Mouse (Mus musculus): ENCODE data around the gene Mcm10. TPM values are rescaled to one million over a fixed set of nuclear protein-coding genes. Genes with fewer than 3 reads are reported as not detected.

Mcm10 gene
- polyA plus RNA-seq, 1 experiment from 2014 or later = 37.8 TPM

DNA sequence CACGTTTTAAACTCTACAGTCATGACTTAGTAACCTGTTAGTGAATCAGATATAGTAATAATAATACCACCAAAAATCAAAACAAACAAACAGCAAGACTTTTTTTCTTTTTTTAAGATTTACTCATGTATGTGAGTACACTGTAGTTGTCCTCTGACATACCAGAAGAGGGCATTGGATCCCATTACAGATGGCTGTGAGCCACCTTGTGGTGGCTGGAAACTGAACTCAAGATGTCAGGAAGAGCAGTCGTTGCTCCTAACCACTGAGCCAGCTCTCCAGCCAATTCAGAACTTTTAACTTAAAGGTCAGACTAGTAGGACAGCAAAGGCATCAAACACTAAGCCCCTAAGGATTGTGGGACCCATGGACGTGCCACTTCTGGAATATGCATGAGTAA is 13.7 kb downstream of the Mcm10 start:
- Histone ChIP-seq H3K36me3 (peaks cover 73% of the 10 kb centered on the region), H3K4me2 (no peak overlapping the region), H3K9ac (no peak overlapping the region), H3K4me1 (no peaks in the 10 kb centered on the region), H3K27ac (no peak overlapping the region), H3K27me3 (no peaks in the 10 kb centered on the region), H3K9me3 (no peaks in the 10 kb centered on the region), H3K4me3 (no peak overlapping the region)
- 79% methylated on average over 3 of the region's 3 CpGs for WGBS
- ATAC-seq (ENCODE audit: borderline replicate concordance, extremely low read depth, low FRiP score, low TSS enrichment) = no peak

DNA sequence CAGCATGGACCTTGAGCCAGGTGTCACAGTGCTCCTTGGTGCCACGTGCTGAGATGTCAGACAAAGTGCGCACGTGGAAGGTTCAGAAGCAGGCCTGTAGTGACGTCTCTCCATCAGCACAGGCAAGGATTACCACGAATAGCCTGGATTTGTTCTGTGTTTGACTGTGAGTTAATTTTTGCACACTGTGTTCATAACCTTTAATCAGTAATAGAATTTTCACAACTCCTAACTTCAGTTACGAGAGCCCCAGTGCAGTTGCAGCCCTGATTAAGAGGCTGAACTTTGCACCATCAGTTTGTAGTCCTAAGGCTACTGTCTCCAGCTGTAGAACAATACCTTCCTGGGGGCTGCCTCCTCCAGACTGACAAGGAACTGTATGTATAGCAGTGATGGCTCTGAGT is 16.2 kb downstream of the Mcm10 start:
- Histone ChIP-seq H3K4me3 (no peak overlapping the region), H3K4me2 (no peak overlapping the region), H3K36me3 (peaks cover 76% of the 10 kb centered on the region), H3K9me3 (no peaks in the 10 kb centered on the region), H3K27me3 (no peaks in the 10 kb centered on the region), H3K4me1 (no peaks in the 10 kb centered on the region), H3K9ac (no peak overlapping the region), H3K27ac (no peak overlapping the region)
- no peak for ATAC-seq (ENCODE audit: borderline replicate concordance, extremely low read depth, low FRiP score, low TSS enrichment)
- WGBS = 90% methylated on average over 6 of the region's 6 CpGs

DNA sequence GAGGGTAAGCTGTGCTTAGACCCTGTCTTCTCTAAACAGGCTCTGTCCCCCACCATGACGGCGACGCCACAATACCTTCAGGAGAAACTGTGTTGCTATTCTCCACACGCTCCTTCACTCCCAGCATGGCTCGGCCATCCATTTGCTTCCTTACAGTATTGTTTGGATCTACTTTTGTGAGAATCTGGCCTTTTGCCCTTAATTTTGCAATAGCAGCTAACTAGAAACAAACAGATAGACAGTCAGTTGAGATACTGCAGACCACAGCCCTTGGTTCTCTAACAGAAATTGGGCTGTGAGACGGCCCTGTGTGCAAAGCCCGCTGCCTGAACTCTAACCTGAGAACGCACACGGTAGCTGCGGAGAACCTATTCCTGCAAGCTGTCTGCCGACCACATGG is 16.9 kb downstream of the Mcm10 start:
- Histone ChIP-seq H3K36me3 (peaks cover 78% of the 10 kb centered on the region), H3K4me2 (no peak overlapping the region), H3K4me1 (no peaks in the 10 kb centered on the region), H3K9ac (no peak overlapping the region), H3K27me3 (no peaks in the 10 kb centered on the region), H3K27ac (no peak overlapping the region), H3K9me3 (no peaks in the 10 kb centered on the region), H3K4me3 (no peak overlapping the region)
- ATAC-seq (ENCODE audit: borderline replicate concordance, extremely low read depth, low FRiP score, low TSS enrichment) = no peak; the same call in 1 of the 2 replicates
- WGBS = 80% methylated on average over 11 of the region's 11 CpGs

DNA sequence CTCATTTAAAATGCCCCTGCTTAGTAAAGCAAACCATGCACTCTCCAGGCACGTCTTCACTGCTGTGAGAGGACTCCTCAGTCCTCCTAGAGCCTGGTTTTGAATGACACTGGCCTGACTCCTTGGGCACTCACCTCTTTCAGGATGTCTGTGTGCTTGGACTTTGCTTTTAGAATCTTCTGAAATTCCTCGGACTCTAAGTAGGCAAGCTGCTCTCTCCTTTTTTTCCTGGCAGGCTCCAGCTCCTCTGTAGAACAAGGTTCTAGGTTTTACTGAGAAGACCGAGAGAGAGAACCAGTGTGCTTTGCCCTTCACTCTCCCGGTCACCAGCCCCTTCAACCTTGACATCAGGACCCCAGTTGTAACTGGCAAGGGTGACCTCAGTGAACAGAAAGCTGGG is 18.2 kb downstream of the Mcm10 start:
- H3K4me3 ChIP-seq = no peak overlapping the region
- no peak overlapping the region for H3K27ac ChIP-seq
- H3K36me3 ChIP-seq = peaks cover 69% of the 10 kb centered on the region
- H3K4me1 ChIP-seq = no peaks in the 10 kb centered on the region
- H3K9ac ChIP-seq = no peak overlapping the region
- H3K4me2 ChIP-seq = no peak overlapping the region
- H3K9me3 ChIP-seq = no peaks in the 10 kb centered on the region
- no peaks in the 10 kb centered on the region for H3K27me3 ChIP-seq
- no peak for ATAC-seq (ENCODE audit: borderline replicate concordance, extremely low read depth, low FRiP score, low TSS enrichment)
- WGBS = 88% methylated on average over 4 of the region's 4 CpGs

- Histone ChIP-seq H3K9me3 (no peaks in the 10 kb centered on the region), H3K27me3 (no peaks in the 10 kb centered on the region), H3K36me3 (peaks cover 62% of the 10 kb centered on the region), H3K4me2 (no peak overlapping the region), H3K9ac (no peak overlapping the region), H3K27ac (no peak overlapping the region), H3K4me1 (no peaks in the 10 kb centered on the region), H3K4me3 (no peak overlapping the region)
- WGBS = 89% methylated on average over 11 of the region's 11 CpGs
- ATAC-seq (ENCODE audit: borderline replicate concordance, extremely low read depth, low FRiP score, low TSS enrichment) = no peak
These were observed 19.0 kb downstream of the Mcm10 start for GRCm38 (mm10) chr2:4993584-4993983.

GRCm38 (mm10) chr2:4988826-4989424 is 23.7 kb downstream of the Mcm10 start:
- H3K4me1 ChIP-seq = 0 out of 2 replicates have a peak, but pooled peaks cover 5% of the 10 kb centered on the region
- no peak overlapping the region for H3K27ac ChIP-seq
- H3K9me3 ChIP-seq = no peaks in the 10 kb centered on the region
- H3K36me3 ChIP-seq = peaks cover 29% of the 10 kb centered on the region
- H3K9ac ChIP-seq = no peak overlapping the region
- H3K27me3 ChIP-seq = no peaks in the 10 kb centered on the region
- no peak overlapping the region for H3K4me2 ChIP-seq
- no peak overlapping the region for H3K4me3 ChIP-seq
- ATAC-seq (ENCODE audit: borderline replicate concordance, extremely low read depth, low FRiP score, low TSS enrichment) = no peak
- WGBS = 63% methylated on average over 11 of the region's 11 CpGs

GRCm38 (mm10) chr2:4987388-4988180 is 25.0 kb downstream of the Mcm10 start:
- no peaks in the 10 kb centered on the region for H3K27me3 ChIP-seq
- peak overlapping the region; percentile 82 for H3K27ac ChIP-seq
- H3K4me2 ChIP-seq = no peak overlapping the region
- H3K36me3 ChIP-seq = peaks cover 15% of the 10 kb centered on the region
- H3K4me3 ChIP-seq = no peak overlapping the region
- 57% methylated on average over 8 of the region's 8 CpGs for WGBS
- 0 out of 2 replicates have a peak, but pooled peaks cover 5% of the 10 kb centered on the region for H3K4me1 ChIP-seq
- H3K9me3 ChIP-seq = no peaks in the 10 kb centered on the region
- no peak overlapping the region for H3K9ac ChIP-seq
- ATAC-seq (ENCODE audit: borderline replicate concordance, extremely low read depth, low FRiP score, low TSS enrichment) = peak; percentile 59; the same call in 1 of the 2 replicates

DNA sequence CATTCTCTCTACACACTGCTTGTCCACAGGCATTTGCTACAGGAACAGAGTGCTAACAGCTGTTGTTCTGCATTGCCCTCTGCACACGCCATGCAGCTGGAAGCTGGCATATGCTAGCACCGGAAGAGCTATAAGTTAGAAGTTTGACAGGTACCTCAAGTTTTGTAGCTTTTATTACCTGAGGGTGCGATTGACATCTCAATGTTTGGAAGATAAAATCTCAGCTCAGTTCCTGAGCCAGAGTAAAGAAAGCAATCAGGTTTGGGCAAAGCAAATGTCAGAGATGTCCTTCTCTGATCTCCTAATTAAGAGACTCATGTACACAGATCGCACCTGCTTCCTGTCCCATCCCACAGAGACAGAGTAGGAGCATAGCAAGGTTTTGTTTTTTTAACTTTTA is 25.8 kb downstream of the Mcm10 start:
- 0 out of 2 replicates have a peak, but pooled peaks cover 5% of the 10 kb centered on the region for H3K4me1 ChIP-seq
- H3K4me3 ChIP-seq = no peak overlapping the region
- no peaks in the 10 kb centered on the region for H3K9me3 ChIP-seq
- peaks cover 12% of the 10 kb centered on the region; the same call in 1 of the 2 replicates for H3K36me3 ChIP-seq
- no peak overlapping the region for H3K4me2 ChIP-seq
- ATAC-seq (ENCODE audit: borderline replicate concordance, extremely low read depth, low FRiP score, low TSS enrichment) = no peak
- H3K9ac ChIP-seq = no peak overlapping the region
- 73% methylated on average over 4 of the region's 4 CpGs for WGBS
- peak overlapping the region; percentile 82 for H3K27ac ChIP-seq
- H3K27me3 ChIP-seq = no peaks in the 10 kb centered on the region

- H3K9ac ChIP-seq = no peak overlapping the region
- 74% methylated on average over 6 of the region's 6 CpGs for WGBS
- no peaks in the 10 kb centered on the region for H3K36me3 ChIP-seq
- no peak overlapping the region for H3K4me3 ChIP-seq
- no peak overlapping the region for H3K4me2 ChIP-seq
- H3K27ac ChIP-seq = no peak overlapping the region
- ATAC-seq (ENCODE audit: borderline replicate concordance, extremely low read depth, low FRiP score, low TSS enrichment) = no peak
- 0 out of 2 replicates have a peak, but pooled peaks cover 5% of the 10 kb centered on the region for H3K4me1 ChIP-seq
- H3K27me3 ChIP-seq = no peaks in the 10 kb centered on the region
- no peaks in the 10 kb centered on the region for H3K9me3 ChIP-seq
These were observed 27.6 kb downstream of the Mcm10 start for GRCm38 (mm10) chr2:4985000-4985399.

- Histone ChIP-seq H3K27me3 (no peaks in the 10 kb centered on the region), H3K36me3 (no peaks in the 10 kb centered on the region), H3K27ac (no peak overlapping the region), H3K4me1 (0 out of 2 replicates have a peak, but pooled peaks cover 5% of the 10 kb centered on the region), H3K4me3 (no peak overlapping the region), H3K9me3 (no peaks in the 10 kb centered on the region), H3K9ac (no peak overlapping the region), H3K4me2 (no peak overlapping the region)
- ATAC-seq (ENCODE audit: borderline replicate concordance, extremely low read depth, low FRiP score, low TSS enrichment) = no peak
- 17% methylated on average over 5 of the region's 5 CpGs for WGBS
These were observed 28.6 kb downstream of the Mcm10 start for GRCm38 (mm10) chr2:4983987-4984386.

- WGBS = 26% methylated on average over 8 of the region's 8 CpGs
These were observed 34.5 kb downstream of the Mcm10 start for GRCm38 (mm10) chr2:4978091-4978490.

DNA sequence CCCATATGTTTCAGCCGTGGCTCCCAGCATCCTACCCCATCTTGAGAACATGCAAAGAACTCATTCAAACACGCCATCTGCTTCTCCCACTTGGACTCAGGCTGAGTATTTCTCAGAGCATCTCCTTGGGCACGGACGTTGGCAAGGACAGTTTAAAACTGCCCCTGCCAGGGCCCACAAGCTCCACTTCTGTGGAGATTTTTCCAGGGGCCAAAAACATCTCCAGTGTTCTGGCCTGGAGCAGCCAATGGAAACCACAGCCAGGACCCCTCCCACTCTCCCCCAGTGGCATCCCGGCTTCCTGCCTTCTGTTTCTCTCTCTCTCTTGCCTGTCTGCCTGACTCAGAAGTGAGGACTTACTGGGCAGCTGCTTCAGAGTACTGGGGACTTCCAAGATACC is 36.8 kb downstream of the Mcm10 start, which contains the start of gene Ucma:
Gene Ucma (plus strand): TSS at position 316 of the 400 bp plus-strand sequence.
- no peak for ATAC-seq (ENCODE audit: borderline replicate concordance, extremely low read depth, low FRiP score, low TSS enrichment)
- Histone ChIP-seq H3K4me3 (no peak within 1 kb of the TSS), H3K27me3 (no peaks in the 10 kb centered on the region), H3K4me1 (no peaks in the 10 kb centered on the region), H3K36me3 (no peaks in the 10 kb centered on the region), H3K9ac (no peak within 1 kb of the TSS), H3K4me2 (no peak within 1 kb of the TSS), H3K27ac (no peak within 1 kb of the TSS), H3K9me3 (no peaks in the 10 kb centered on the region)
- 63% methylated on average over 5 of the region's 5 CpGs for WGBS

More at GRCm38 (mm10) chr2:4978091-4978490, 34.5 kb downstream of the Mcm10 start:
- no peak overlapping the region for H3K27ac ChIP-seq
- no peaks in the 10 kb centered on the region for H3K4me1 ChIP-seq
- no peak overlapping the region for H3K4me3 ChIP-seq
- H3K27me3 ChIP-seq = no peaks in the 10 kb centered on the region
- no peak overlapping the region for H3K9ac ChIP-seq
- no peaks in the 10 kb centered on the region for H3K9me3 ChIP-seq
- no peak overlapping the region for H3K4me2 ChIP-seq
- H3K36me3 ChIP-seq = no peaks in the 10 kb centered on the region
- no peak for ATAC-seq (ENCODE audit: borderline replicate concordance, extremely low read depth, low FRiP score, low TSS enrichment)

Measured in lung, embryonic 15.5 days (tissue).